Mouse (Mus musculus) MEL (cell line): ENCODE data around the gene Hoxc5. TPM values are rescaled to one million over a fixed set of nuclear protein-coding genes. Genes with fewer than 3 reads are reported as not detected.
A peak's percentile ranks its signal among the peaks of the same experiment; 100 is the strongest.

Experiments used
- DNase-seq: peaks from one replicate; pipeline ENCODE4 v3.0.0; 2011; ENCODE audit warnings: low read depth, low spot score
- H3K27ac ChIP-seq: 2 replicates; pipeline ENCODE4 v1.5.1; 2012; ENCODE audit warnings: low read depth, mild to moderate bottlenecking, control low read depth, low read length, moderate library complexity; ENCODE audit not compliant: control insufficient read depth
- H3K27me3 ChIP-seq, 2 experiments: fragments of 150-350 bp in 1 of 2; sonication (generic) in 1 of 2; 2 replicates each; pipeline ENCODE4 v1.6.1; 2012; ENCODE audit warnings: low read length in 2 of 2, mild to moderate bottlenecking in 2 of 2, improper control_type of control experiment in 1 of 2, moderate library complexity in 1 of 2; ENCODE audit not compliant: insufficient read depth in 2 of 2, control insufficient read depth in 1 of 2
- H3K36me3 ChIP-seq, 2 experiments: 2 replicates each; pipeline ENCODE4 v1.6.1; 2012 to 2014; ENCODE audit warnings: low read length in 2 of 2, improper control_type of control experiment in 1 of 2, inconsistent platforms in 1 of 2, mild to moderate bottlenecking in 1 of 2; ENCODE audit not compliant: insufficient read depth in 2 of 2, control insufficient read depth in 1 of 2
- H3K4me1 ChIP-seq, 2 experiments: fragments of 150-350 bp in 1 of 2; sonication (generic) in 1 of 2; 2 replicates each; pipeline ENCODE4 v1.6.1; 2012; ENCODE audit warnings: low read length in 2 of 2, improper control_type of control experiment in 1 of 2, mild to moderate bottlenecking in 1 of 2; ENCODE audit not compliant: insufficient read depth in 2 of 2, control insufficient read depth in 1 of 2
- H3K4me3 ChIP-seq, 2 experiments: fragments of 150-350 bp in 1 of 2; sonication (generic) in 1 of 2; 2 replicates each; pipeline ENCODE4 v1.5.1; 2012; ENCODE audit warnings: low read depth in 2 of 2, low read length in 2 of 2, mild to moderate bottlenecking in 2 of 2, moderate library complexity in 2 of 2, control low read depth in 1 of 2, improper control_type of control experiment in 1 of 2; ENCODE audit not compliant: control insufficient read depth in 1 of 2, insufficient read depth in 1 of 2
- H3K79me2 ChIP-seq: 2 replicates; pipeline ENCODE4 v1.6.1; 2012; ENCODE audit warnings: mild to moderate bottlenecking, low read length, moderate library complexity; ENCODE audit not compliant: control insufficient read depth, poor library complexity, insufficient read depth
- H3K9ac ChIP-seq: 2 replicates; pipeline ENCODE4 v1.6.1; 2012; ENCODE audit warnings: low read depth, mild to moderate bottlenecking, control low read depth, low read length, moderate library complexity; ENCODE audit not compliant: control insufficient read depth, poor library complexity, severe bottlenecking
- H3K9me3 ChIP-seq: fragments of 150-350 bp; sonication (generic); replicated peaks from 2 replicates; pipeline ENCODE4 v1.6.1; 2012; ENCODE audit warnings: mild to moderate bottlenecking, low read length, improper control_type of control experiment, moderate library complexity; ENCODE audit not compliant: insufficient read depth
- CHD1 ChIP-seq: IDR thresholded peaks from 2 replicates; pipeline ENCODE4 v1.6.1; 2012; ENCODE audit warnings: low read depth, mild to moderate bottlenecking, inconsistent platforms, low read length, improper control_type of control experiment
- CHD2 ChIP-seq: IDR thresholded peaks from 2 replicates; pipeline ENCODE4 v1.6.1; 2011; ENCODE audit warnings: low read length, improper control_type of control experiment
- CTCF ChIP-seq, 3 experiments: IDR thresholded peaks in 2 of 3; conservative IDR thresholded peaks in 1 of 3; 2 replicates each; pipeline ENCODE4 v1.5.1; 2011 to 2012; ENCODE audit warnings: low read length in 3 of 3, low read depth in 2 of 3, mild to moderate bottlenecking in 2 of 3, improper control_type of control experiment in 1 of 3, inconsistent platforms in 1 of 3, mixed read lengths in 1 of 3, moderate library complexity in 1 of 3; ENCODE audit not compliant: control insufficient read depth in 1 of 3, insufficient read depth in 1 of 3, poor library complexity in 1 of 3, severe bottlenecking in 1 of 3
- E2F4 ChIP-seq: IDR thresholded peaks from 2 replicates; pipeline ENCODE4 v1.6.1; 2011; ENCODE audit warnings: low read depth, low read length, improper control_type of control experiment, borderline replicate concordance
- ELF1 ChIP-seq: IDR thresholded peaks from 2 replicates; pipeline ENCODE4 v1.6.1; 2014; ENCODE audit warnings: low read depth, mild to moderate bottlenecking, inconsistent platforms, low read length, improper control_type of control experiment, moderate library complexity
- EP300 ChIP-seq, 2 experiments: IDR thresholded peaks; 2 replicates each; pipeline ENCODE4 v1.6.1; 2011; ENCODE audit warnings: improper control_type of control experiment in 2 of 2, low read length in 2 of 2, low read depth in 1 of 2, mild to moderate bottlenecking in 1 of 2
- GABPA ChIP-seq: IDR thresholded peaks from 2 replicates; pipeline ENCODE4 v1.6.1; 2012; ENCODE audit warnings: low read depth, mild to moderate bottlenecking, inconsistent platforms, low read length, improper control_type of control experiment, moderate library complexity
- HCFC1 ChIP-seq: IDR thresholded peaks from 2 replicates; pipeline ENCODE4 v1.6.1; 2012; ENCODE audit warnings: low read depth, mild to moderate bottlenecking, inconsistent platforms, low read length, improper control_type of control experiment, moderate library complexity
- JUND ChIP-seq: IDR thresholded peaks from 2 replicates; pipeline ENCODE4 v1.6.1; 2011; ENCODE audit warnings: low read depth, mild to moderate bottlenecking, improper control_type of control experiment, low read length
- KAT2A ChIP-seq: conservative IDR thresholded peaks from 2 replicates; pipeline ENCODE4 v1.6.1; 2012; ENCODE audit warnings: low read depth, low read length, improper control_type of control experiment, inconsistent platforms
- MAFK ChIP-seq: IDR thresholded peaks from 2 replicates; pipeline ENCODE4 v1.6.1; 2011; ENCODE audit warnings: low read depth, mild to moderate bottlenecking, low read length, improper control_type of control experiment, borderline replicate concordance
- MAX ChIP-seq: IDR thresholded peaks from 2 replicates; pipeline ENCODE4 v1.6.1; 2011; ENCODE audit warnings: low read length, improper control_type of control experiment
- MAZ ChIP-seq: IDR thresholded peaks from 2 replicates; pipeline ENCODE4 v1.6.1; 2012; ENCODE audit warnings: low read depth, mild to moderate bottlenecking, inconsistent platforms, low read length, improper control_type of control experiment
- MXI1 ChIP-seq: IDR thresholded peaks from 2 replicates; pipeline ENCODE4 v1.6.1; 2011; ENCODE audit warnings: mild to moderate bottlenecking, low read depth, low read length, improper control_type of control experiment
- MYC ChIP-seq: IDR thresholded peaks from 2 replicates; pipeline ENCODE4 v1.6.1; 2011; ENCODE audit warnings: low read depth, mild to moderate bottlenecking, low read length, improper control_type of control experiment, moderate library complexity
- NRF1 ChIP-seq: IDR thresholded peaks from 2 replicates; pipeline ENCODE4 v1.6.1; 2014; ENCODE audit warnings: low read depth, mild to moderate bottlenecking, inconsistent platforms, low read length, improper control_type of control experiment, moderate library complexity; ENCODE audit not compliant: poor library complexity, insufficient read depth, severe bottlenecking
- POLR2A ChIP-seq, 2 experiments: IDR thresholded peaks; 2 replicates each; pipeline ENCODE4 v1.6.1; 2011 to 2012; ENCODE audit warnings: low read length in 2 of 2, mild to moderate bottlenecking in 2 of 2, control low read depth in 1 of 2, improper control_type of control experiment in 1 of 2, low read depth in 1 of 2, moderate library complexity in 1 of 2; ENCODE audit not compliant: control insufficient read depth in 1 of 2, insufficient read depth in 1 of 2, poor library complexity in 1 of 2
- POLR2AphosphoS2 ChIP-seq: IDR thresholded peaks from 2 replicates; pipeline ENCODE4 v1.6.1; 2011; ENCODE audit warnings: low read length, improper control_type of control experiment
- RCOR1 ChIP-seq: IDR thresholded peaks from 2 replicates; pipeline ENCODE4 v1.6.1; 2012; ENCODE audit warnings: low read depth, mild to moderate bottlenecking, inconsistent platforms, low read length, improper control_type of control experiment
- SIN3A ChIP-seq: IDR thresholded peaks from 2 replicates; pipeline ENCODE4 v1.6.1; 2012; ENCODE audit warnings: low read length, improper control_type of control experiment, inconsistent platforms
- SMC3 ChIP-seq: IDR thresholded peaks from 2 replicates; pipeline ENCODE4 v1.6.1; 2011; ENCODE audit warnings: low read depth, low read length, improper control_type of control experiment
- TAL1 ChIP-seq: IDR thresholded peaks from 2 replicates; pipeline ENCODE4 v1.6.1; 2012; ENCODE audit warnings: mild to moderate bottlenecking, inconsistent platforms, low read length, moderate library complexity, mixed read lengths
- TBP ChIP-seq: IDR thresholded peaks from 2 replicates; pipeline ENCODE4 v1.8.0; 2011; ENCODE audit warnings: low read depth, low read length, improper control_type of control experiment
- TCF12 ChIP-seq: IDR thresholded peaks from 2 replicates; pipeline ENCODE4 v1.6.1; 2014; ENCODE audit warnings: low read depth, mild to moderate bottlenecking, inconsistent platforms, low read length, improper control_type of control experiment, moderate library complexity
- USF1 ChIP-seq: IDR thresholded peaks from 2 replicates; pipeline ENCODE4 v1.6.1; 2014; ENCODE audit warnings: low read depth, mild to moderate bottlenecking, inconsistent platforms, low read length, improper control_type of control experiment, moderate library complexity
- USF2 ChIP-seq, 2 experiments: IDR thresholded peaks; 2 replicates each; pipeline ENCODE4 v1.6.1; 2011 to 2012; ENCODE audit warnings: improper control_type of control experiment in 2 of 2, low read length in 2 of 2, borderline replicate concordance in 1 of 2, inconsistent platforms in 1 of 2, low read depth in 1 of 2, mild to moderate bottlenecking in 1 of 2; ENCODE audit not compliant: insufficient read depth in 1 of 2
- polyA plus RNA-seq, 2 experiments: library from polyadenylated mRNA; stranded (reverse) in 1 of 2; unstranded in 1 of 2; fragments of >175 nt in 1 of 2; fragments of >200 nt in 1 of 2; gene quantifications; 2 replicates each; pipeline versions ENCODE4 v1.2.1 to v1.2.4; 2012; ENCODE audit warnings: low replicate concordance in 2 of 2, low read depth in 1 of 2; ENCODE audit not compliant: insufficient read length in 2 of 2, insufficient read depth in 1 of 2, missing spikeins in 1 of 2
- total RNA-seq: library from RNA; depleted of rRNA; stranded (reverse); fragments of 300-350 nt; gene quantifications from 2 replicates; pipeline ENCODE4 v1.2.3, GENCODE M21; 2012

Hoxc5 gene
- total and polyA plus RNA-seq, 3 experiments, result 0.46 to 3.0 TPM; not detected in 1

GRCm38 (mm10) chr15:102965003-102965891 is 2.0 kb upstream of the Hoxc5 start:
- H3K27ac ChIP-seq, result no peak overlapping the region
- no peaks in the 10 kb centered on the region for H3K9me3 ChIP-seq
- H3K9ac ChIP-seq, result peak overlapping the region; percentile 80
- peaks cover 10 to 16% of the 10 kb centered on the region in 2 experiments for H3K4me1 ChIP-seq
- H3K36me3 ChIP-seq, result peaks cover 0 to 14% of the 10 kb centered on the region in 2 experiments; a peak in 2 of 4 replicates
- TF ChIP-seq RCOR1 (no peak), HCFC1 (no peak), GABPA (no peak)
- peaks cover 17 to 27% of the 10 kb centered on the region in 2 experiments for H3K27me3 ChIP-seq
- no peak for DNase-seq
- H3K79me2 ChIP-seq, result peaks cover 28% of the 10 kb centered on the region
- H3K4me3 ChIP-seq, result peak overlapping the region; percentile 61 to 68

GRCm38 (mm10) chr15:102965892-102966775 is 1.1 kb upstream of the Hoxc5 start:
- H3K4me3 ChIP-seq, result peak overlapping the region; percentile 84 to 97
- H3K27ac ChIP-seq, result peak overlapping the region; percentile 25; the same call in 1 of the 2 replicates
- peaks cover 29% of the 10 kb centered on the region for H3K79me2 ChIP-seq
- peak; percentile 100 for DNase-seq
- no peaks in the 10 kb centered on the region for H3K9me3 ChIP-seq
- peaks cover 12 to 17% of the 10 kb centered on the region in 2 experiments for H3K4me1 ChIP-seq
- H3K36me3 ChIP-seq, result peaks cover 0 to 18% of the 10 kb centered on the region in 2 experiments; a peak in 2 of 4 replicates
- H3K9ac ChIP-seq, result peak overlapping the region; percentile 93
- peaks cover 12 to 22% of the 10 kb centered on the region in 2 experiments for H3K27me3 ChIP-seq
- 0 out of 2 replicates have a peak, but pooled peaks have one; percentile 28 for TF ChIP-seq KAT2A
- TF ChIP-seq MAZ, result no peak; the same call in 1 of the 2 replicates
- TF ChIP-seq JUND, result peak; percentile 88
- no peak for TF ChIP-seq RCOR1
- TF ChIP-seq E2F4, result no peak
- peak in 1 of 2 experiments; percentile 74; a peak in 1 of 4 replicates for TF ChIP-seq USF2 (IDR thresholded peaks at IDR 0.05; ENCODE audit: borderline replicate concordance in 1 of 2, insufficient read depth in 1 of 2, low read depth in 1 of 2, low read length in 2 of 2)
- TF ChIP-seq MXI1, result peak; percentile 77; the same call in 1 of the 2 replicates
- peak; percentile 95 for TF ChIP-seq USF1
- peak; percentile 53 for TF ChIP-seq ELF1
- TF ChIP-seq MAFK, result no peak
- no peak for TF ChIP-seq TAL1
- peak; percentile 89 for TF ChIP-seq SMC3
- no peak for TF ChIP-seq CHD1
- TF ChIP-seq POLR2AphosphoS2, result no peak
- TF ChIP-seq EP300 (IDR thresholded peaks at IDR 0.05; ENCODE audit: low read depth in 1 of 2, low read length in 2 of 2), result peak in 1 of 2 experiments; percentile 35; a peak in 1 of 4 replicates
- TF ChIP-seq NRF1, result peak; percentile 35; the same call in 1 of the 2 replicates
- TF ChIP-seq GABPA, result peak; percentile 35; the same call in 1 of the 2 replicates
- TF ChIP-seq HCFC1, result peak; percentile 77
- peak in 1 of 2 experiments; percentile 7; a peak in 1 of 4 replicates for TF ChIP-seq POLR2A (IDR thresholded peaks at IDR 0.05; ENCODE audit: control insufficient read depth in 1 of 2, insufficient read depth in 1 of 2, low read depth in 1 of 2, low read length in 2 of 2, poor library complexity in 1 of 2)
- TF ChIP-seq MAX, result peak; percentile 80
- TF ChIP-seq TCF12, result peak; percentile 60
- no peak for TF ChIP-seq CHD2
- peak; percentile 80 for TF ChIP-seq MYC
- TF ChIP-seq TBP, result no peak
- TF ChIP-seq SIN3A, result peak; percentile 84; the same call in 1 of the 2 replicates
- peak; percentile 94 to 100 (median 100) for TF ChIP-seq CTCF (IDR thresholded peaks at IDR 0.05 in 2 of 3, conservative IDR thresholded peaks at IDR 0.05 in 1 of 3; ENCODE audit: control insufficient read depth in 1 of 3, insufficient read depth in 1 of 3, low read depth in 2 of 3, low read length in 3 of 3, poor library complexity in 1 of 3, severe bottlenecking in 1 of 3)
